Mouse (Mus musculus): ENCODE measurements at regions not wholly inside any gene's neighbourhood (a gene's known extent, or its start where the extent isn't known, plus 50 kb on each side); places are given as distances from the start of the nearest gene placed in this dataset.

GRCm38 (mm10) chr10:15406211-15406610, 688.2 kb upstream of the Gje1 start:
- Histone ChIP-seq H3K36me3 (ENCODE audit: control insufficient read depth in 1 of 2, insufficient read depth in 2 of 2, low read length in 2 of 2) (no peaks in the 10 kb centered on the region), H3K9me3 (replicated peaks; ENCODE audit: insufficient read depth, low read length) (no peaks in the 10 kb centered on the region), H3K27ac (ENCODE audit: control insufficient read depth, low read depth, low read length) (no peak overlapping the region), H3K4me3 (ENCODE audit: control insufficient read depth in 1 of 2, insufficient read depth in 1 of 2, low read depth in 2 of 2, low read length in 2 of 2) (no peak overlapping the region), H3K27me3 (ENCODE audit: control insufficient read depth in 1 of 2, insufficient read depth in 2 of 2, low read length in 2 of 2) (no peaks in the 10 kb centered on the region), H3K4me1 (ENCODE audit: control insufficient read depth in 1 of 2, insufficient read depth in 2 of 2, low read length in 2 of 2) (no peaks in the 10 kb centered on the region), H3K9ac (ENCODE audit: control insufficient read depth, low read depth, low read length, poor library complexity, severe bottlenecking) (no peak overlapping the region), H3K79me2 (ENCODE audit: control insufficient read depth, insufficient read depth, low read length, poor library complexity) (no peaks in the 10 kb centered on the region)
- TF ChIP-seq E2F4 (IDR thresholded peaks at IDR 0.05; ENCODE audit: borderline replicate concordance, low read depth, low read length) (no peak), MAFK (IDR thresholded peaks at IDR 0.05; ENCODE audit: borderline replicate concordance, low read depth, low read length) (no peak), UBTF (IDR thresholded peaks at IDR 0.05; ENCODE audit: borderline replicate concordance, insufficient read depth, low read depth, low read length) (no peak), ZNF384 (IDR thresholded peaks at IDR 0.05; ENCODE audit: low read depth, low read length) (no peak), ETS1 (IDR thresholded peaks at IDR 0.05; ENCODE audit: low read depth, low read length) (no peak), MAX (IDR thresholded peaks at IDR 0.05; ENCODE audit: low read length) (no peak), SMC3 (IDR thresholded peaks at IDR 0.05; ENCODE audit: low read depth, low read length) (no peak), CHD2 (IDR thresholded peaks at IDR 0.05; ENCODE audit: low read length) (no peak), POLR2AphosphoS5 (IDR thresholded peaks at IDR 0.05; ENCODE audit: borderline replicate concordance, low read depth, low read length) (no peak), TCF12 (IDR thresholded peaks at IDR 0.05; ENCODE audit: low read depth, low read length) (no peak), MEF2A (IDR thresholded peaks at IDR 0.05; ENCODE audit: extremely low read depth, insufficient replicate concordance, low read depth, low read length, poor library complexity, severe bottlenecking) (no peak), MYC (IDR thresholded peaks at IDR 0.05; ENCODE audit: low read depth, low read length) (no peak), NELFE (IDR thresholded peaks at IDR 0.05; ENCODE audit: low read depth, low read length) (no peak), RCOR1 (IDR thresholded peaks at IDR 0.05; ENCODE audit: low read depth, low read length) (no peak), POLR2AphosphoS2 (IDR thresholded peaks at IDR 0.05; ENCODE audit: low read length) (no peak), EP300 (IDR thresholded peaks at IDR 0.05; ENCODE audit: low read depth in 1 of 2, low read length in 2 of 2) (no peak)
- no peak for DNase-seq (ENCODE audit: low read depth, low spot score)

- Histone ChIP-seq H3K4me1 (ENCODE audit: control insufficient read depth in 1 of 2, insufficient read depth in 2 of 2, low read length in 2 of 2) (no peaks in the 10 kb centered on the region), H3K79me2 (ENCODE audit: control insufficient read depth, insufficient read depth, low read length, poor library complexity) (no peaks in the 10 kb centered on the region), H3K9ac (ENCODE audit: control insufficient read depth, low read depth, low read length, poor library complexity, severe bottlenecking) (no peak overlapping the region), H3K9me3 (replicated peaks; ENCODE audit: insufficient read depth, low read length) (no peaks in the 10 kb centered on the region), H3K36me3 (ENCODE audit: control insufficient read depth in 1 of 2, insufficient read depth in 2 of 2, low read length in 2 of 2) (no peaks in the 10 kb centered on the region), H3K27me3 (ENCODE audit: control insufficient read depth in 1 of 2, insufficient read depth in 2 of 2, low read length in 2 of 2) (no peaks in the 10 kb centered on the region), H3K27ac (ENCODE audit: control insufficient read depth, low read depth, low read length) (no peak overlapping the region), H3K4me3 (ENCODE audit: control insufficient read depth in 1 of 2, insufficient read depth in 1 of 2, low read depth in 2 of 2, low read length in 2 of 2) (no peak overlapping the region)
- no peak for TF ChIP-seq RCOR1 (IDR thresholded peaks at IDR 0.05; ENCODE audit: low read depth, low read length)
- no peak for TF ChIP-seq GATA1 (IDR thresholded peaks at IDR 0.05; ENCODE audit: low read depth, low read length)
- TF ChIP-seq GABPA (IDR thresholded peaks at IDR 0.05; ENCODE audit: low read depth, low read length): no peak
- no peak for TF ChIP-seq ELF1 (IDR thresholded peaks at IDR 0.05; ENCODE audit: low read depth, low read length)
- TF ChIP-seq MEF2A (IDR thresholded peaks at IDR 0.05; ENCODE audit: extremely low read depth, insufficient replicate concordance, low read depth, low read length, poor library complexity, severe bottlenecking): no peak
- no peak for TF ChIP-seq SIN3A (IDR thresholded peaks at IDR 0.05; ENCODE audit: low read length)
- TF ChIP-seq NELFE (IDR thresholded peaks at IDR 0.05; ENCODE audit: low read depth, low read length): no peak
- TF ChIP-seq E2F4 (IDR thresholded peaks at IDR 0.05; ENCODE audit: borderline replicate concordance, low read depth, low read length): no peak
- TF ChIP-seq ETS1 (IDR thresholded peaks at IDR 0.05; ENCODE audit: low read depth, low read length): no peak
- TF ChIP-seq RAD21 (IDR thresholded peaks at IDR 0.05; ENCODE audit: low read depth, low read length): no peak
- no peak for TF ChIP-seq CHD1 (IDR thresholded peaks at IDR 0.05; ENCODE audit: low read depth, low read length)
- TF ChIP-seq CTCF (IDR thresholded peaks at IDR 0.05 in 2 of 3, conservative IDR thresholded peaks at IDR 0.05 in 1 of 3; ENCODE audit: control insufficient read depth in 1 of 3, insufficient read depth in 1 of 3, low read depth in 2 of 3, low read length in 3 of 3, poor library complexity in 1 of 3, severe bottlenecking in 1 of 3): no peak
- TF ChIP-seq BHLHE40 (IDR thresholded peaks at IDR 0.05; ENCODE audit: borderline replicate concordance, low read depth, low read length): no peak
- TF ChIP-seq ZNF384 (IDR thresholded peaks at IDR 0.05; ENCODE audit: low read depth, low read length): no peak
- DNase-seq (ENCODE audit: low read depth, low spot score): no peak
These were observed 687.7 kb upstream of the Gje1 start for GRCm38 (mm10) chr10:15405706-15406105.
